Mouse (Mus musculus) thymus, postnatal 4 days (tissue): ENCODE results near the gene Serpina3a.
"Not testable (repeated sequence)": the region's sequence is repeated elsewhere in the genome, so short reads cannot be mapped to it uniquely, and the experiment has no call there.

Experiments used
- DNase-seq: peaks from one replicate; pipeline ENCODE4 v3.0.0; 2021

Serpina3a gene

GRCm38 (mm10) chr12:104112333-104112732 is at the start of gene Serpina3a:
Gene Serpina3a (plus strand): TSS chr12:104112724.
- DNase-seq = not testable (repeated sequence)

DNA sequence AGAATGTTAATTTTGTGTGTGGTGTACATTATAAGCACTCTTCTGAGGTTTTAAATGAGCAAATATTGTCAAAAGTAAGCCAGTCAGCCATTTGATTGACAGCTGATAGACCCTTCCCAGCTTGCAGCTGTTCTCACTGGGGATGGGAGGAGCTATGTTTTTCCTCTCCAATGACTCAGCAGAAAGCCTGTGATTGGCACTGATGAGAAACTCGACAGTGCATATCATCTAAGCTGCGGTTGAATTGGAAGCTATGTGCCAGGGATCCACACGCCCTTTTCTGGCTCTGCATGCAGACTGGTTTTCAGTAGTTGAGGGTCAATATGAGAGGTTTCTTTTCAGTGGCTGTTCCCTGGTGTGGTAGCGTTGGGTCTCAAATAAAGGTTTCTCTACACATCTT is 48.0 kb upstream of the Serpina3a start:
- DNase-seq = no peak

DNA sequence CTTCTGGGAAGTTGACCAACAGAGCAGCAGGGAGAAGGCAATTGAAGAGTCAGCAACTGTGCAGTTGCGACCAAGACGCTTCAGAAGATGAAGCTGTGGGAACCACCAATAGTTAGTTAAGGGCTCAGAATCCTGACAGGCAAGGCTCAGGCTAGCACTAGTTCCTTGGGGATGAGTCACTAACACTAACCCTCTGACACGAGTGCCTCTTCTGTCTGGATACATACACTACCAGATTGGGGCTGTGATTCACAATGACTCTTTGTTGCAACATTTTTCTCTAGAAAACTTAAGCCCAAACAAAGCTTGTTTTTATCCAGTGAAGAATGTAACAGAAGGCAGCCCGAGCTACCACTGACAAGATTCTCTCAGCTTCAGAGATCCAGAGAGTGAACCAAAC is 47.5 kb upstream of the Serpina3a start:
- DNase-seq = no peak

DNA sequence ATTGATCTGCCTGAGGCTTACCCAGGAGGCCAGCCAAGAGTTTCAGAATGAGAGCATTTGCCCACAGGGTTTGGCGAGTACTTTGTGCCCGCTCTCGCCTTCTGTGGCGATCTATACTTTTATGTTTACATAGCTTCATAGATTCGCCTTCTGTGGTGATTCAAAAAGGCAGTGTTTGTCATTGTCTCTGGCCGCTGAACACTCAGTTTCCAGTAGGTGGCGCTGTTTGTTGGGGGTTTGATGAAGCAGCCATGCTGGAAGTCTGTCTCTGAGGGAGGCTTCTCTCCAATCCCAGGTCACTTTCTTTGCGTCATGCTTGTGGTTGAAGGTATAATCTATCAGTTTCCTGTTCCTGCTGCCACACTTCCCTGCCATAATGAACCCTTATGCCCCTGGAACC is 46.3 kb upstream of the Serpina3a start:
- peak; percentile 60 for DNase-seq

DNA sequence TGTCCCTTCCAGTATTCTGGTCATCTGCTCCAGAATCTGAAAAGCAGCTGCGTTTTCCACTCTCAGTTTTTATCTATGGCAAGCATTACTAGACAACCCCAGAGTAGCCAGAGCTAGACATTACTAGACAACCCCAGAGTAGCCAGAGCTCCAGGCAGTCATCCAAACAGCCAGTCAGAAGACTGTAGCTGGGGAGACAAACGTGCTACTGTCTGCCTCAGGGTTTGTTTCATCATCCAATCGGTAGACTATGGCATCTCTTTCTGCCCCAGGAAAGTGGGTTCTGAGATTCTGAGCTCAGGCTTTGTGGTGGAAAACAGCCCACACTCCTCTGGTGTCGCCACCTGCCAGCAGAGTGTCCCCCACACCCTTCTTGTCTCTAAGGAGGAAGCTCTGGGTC is 45.0 kb upstream of the Serpina3a start:
- no peak for DNase-seq

DNA sequence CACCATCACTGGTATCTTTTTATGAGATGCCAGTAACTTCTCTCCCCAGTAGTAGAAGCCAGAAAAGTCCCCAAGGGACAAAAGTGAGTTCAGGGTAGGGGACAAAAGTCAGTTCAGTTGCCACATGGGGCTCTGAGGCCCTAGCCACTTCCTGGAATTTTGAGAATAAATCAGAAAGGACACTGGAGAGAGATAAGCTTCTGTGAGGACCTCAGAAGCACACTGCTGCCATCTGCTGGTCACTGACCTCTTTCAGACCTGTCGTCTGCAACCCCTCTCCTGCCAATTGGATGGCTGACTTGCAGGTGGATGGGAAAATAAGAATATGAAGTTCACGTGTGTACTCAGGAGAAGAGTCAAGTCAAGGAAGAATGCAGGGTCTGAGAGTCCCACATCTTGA is 42.9 kb upstream of the Serpina3a start:
- peak; percentile 76 for DNase-seq

- no peak for DNase-seq
These were observed 40.8 kb upstream of the Serpina3a start for GRCm38 (mm10) chr12:104071708-104072107.

DNA sequence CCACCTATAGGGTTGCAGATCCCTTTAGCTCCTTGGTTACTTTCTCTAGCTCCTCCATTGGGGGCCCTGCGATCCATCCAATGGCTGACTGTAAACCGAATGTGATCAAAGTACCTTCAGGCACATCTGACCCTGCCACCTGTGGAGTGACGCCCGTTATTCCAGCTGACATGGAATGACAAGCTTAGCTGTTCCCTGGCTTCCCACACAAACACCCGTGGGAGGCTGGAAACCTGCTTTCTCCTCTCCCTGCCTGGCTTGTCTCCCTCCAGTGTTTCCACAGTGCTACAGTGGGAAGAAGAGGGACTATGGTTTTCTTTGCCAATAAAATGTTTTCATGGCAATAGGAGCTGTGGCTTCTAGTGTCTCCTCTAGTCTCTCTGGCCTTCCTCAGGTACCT is 40.2 kb upstream of the Serpina3a start:
- no peak for DNase-seq

- DNase-seq = no peak
These were observed 22.4 kb upstream of the Serpina3a start for GRCm38 (mm10) chr12:104090119-104090518.

- DNase-seq = no peak
These were observed 21.2 kb upstream of the Serpina3a start for GRCm38 (mm10) chr12:104091303-104091702.

DNA sequence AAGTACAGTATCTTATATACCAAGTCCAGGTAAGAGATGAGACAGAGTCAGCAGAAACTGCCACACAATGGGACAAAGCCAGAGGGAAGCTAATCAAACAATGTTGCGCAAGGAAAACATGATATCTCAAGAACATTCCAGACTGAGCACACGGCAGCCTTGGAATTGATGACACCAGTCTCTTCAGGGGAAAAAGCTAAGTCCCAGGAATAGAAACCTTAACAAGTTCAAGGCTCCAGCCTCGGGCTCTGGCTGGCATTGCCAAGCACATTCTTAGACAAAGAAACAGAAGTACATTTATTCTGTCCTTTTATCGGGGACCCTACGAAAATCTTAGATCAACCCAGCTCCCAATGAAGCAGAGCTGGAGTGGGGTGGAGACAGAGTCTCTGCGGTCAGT is 11.8 kb upstream of the Serpina3a start, which contains the start of gene Serpina5:
Serpina5 (plus strand) TSS at position 346 of the 400 bp plus-strand sequence.
- DNase-seq = no peak

DNA sequence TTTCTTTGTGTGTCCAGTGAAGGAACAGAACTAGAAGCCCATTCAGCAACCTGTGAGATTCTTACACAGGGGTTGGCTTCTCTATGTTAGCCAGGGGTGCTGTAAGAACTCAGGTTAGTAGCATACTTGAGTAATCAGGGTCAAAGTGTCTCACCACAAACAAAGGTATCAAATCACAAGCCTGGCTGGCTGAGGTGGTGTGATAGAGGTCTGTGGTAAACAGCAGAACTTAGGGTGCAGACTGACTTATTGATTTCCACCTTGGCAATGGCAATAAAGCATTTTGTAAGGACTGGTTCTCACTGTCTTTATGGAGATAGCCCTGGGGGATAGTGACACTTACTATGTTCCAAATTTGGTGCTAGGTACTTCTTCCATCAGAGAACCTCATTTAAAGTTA is 6.7 kb upstream of the Serpina3a start:
- DNase-seq = no peak

DNA sequence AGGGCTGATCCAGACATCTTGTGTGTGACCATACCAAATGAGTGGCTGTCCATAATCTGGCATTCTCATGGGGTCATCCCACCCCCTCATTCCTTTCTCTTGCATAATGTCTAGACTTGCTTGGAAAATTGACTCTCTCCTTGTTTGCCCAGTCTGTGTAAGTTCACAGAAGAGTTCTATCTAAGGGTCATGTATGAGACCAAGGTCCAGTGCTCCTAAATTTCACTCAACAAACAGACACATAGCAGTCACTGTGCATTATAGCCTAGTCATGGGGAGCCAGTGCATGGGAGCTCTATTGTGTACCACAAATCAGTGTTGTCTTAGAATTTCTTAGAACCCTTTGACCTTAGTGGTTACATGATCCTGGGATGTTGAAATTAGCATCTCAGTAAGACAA is 5.6 kb upstream of the Serpina3a start:
- DNase-seq = no peak

- DNase-seq = no peak
These were observed 4.0 kb upstream of the Serpina3a start for GRCm38 (mm10) chr12:104108507-104108906.

- DNase-seq = no peak
These were observed 2.5 kb downstream of the Serpina3a start for GRCm38 (mm10) chr12:104114921-104115579.

GRCm38 (mm10) chr12:104123097-104123496 is 10.6 kb downstream of the Serpina3a start:
- DNase-seq = no peak

DNA sequence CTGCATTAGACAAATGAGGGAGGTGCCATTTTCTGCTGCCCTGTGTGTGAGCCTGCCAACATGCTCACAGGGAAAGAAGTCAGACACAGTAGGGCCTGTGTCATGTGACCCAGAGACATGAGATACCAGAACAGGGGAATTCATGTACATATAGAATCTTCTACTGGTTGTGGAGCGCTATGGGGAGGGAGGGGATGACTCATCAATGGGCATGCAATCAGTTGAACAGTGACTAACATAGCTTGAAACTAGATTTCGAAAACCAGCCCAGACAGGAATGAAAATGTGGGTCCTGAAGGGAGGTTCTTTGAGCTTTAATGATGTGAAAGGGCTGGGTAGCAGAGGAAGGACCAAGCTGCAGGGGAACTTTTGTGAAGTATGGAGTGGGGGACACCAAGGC is 11.5 kb downstream of the Serpina3a start:
- DNase-seq = no peak

DNA sequence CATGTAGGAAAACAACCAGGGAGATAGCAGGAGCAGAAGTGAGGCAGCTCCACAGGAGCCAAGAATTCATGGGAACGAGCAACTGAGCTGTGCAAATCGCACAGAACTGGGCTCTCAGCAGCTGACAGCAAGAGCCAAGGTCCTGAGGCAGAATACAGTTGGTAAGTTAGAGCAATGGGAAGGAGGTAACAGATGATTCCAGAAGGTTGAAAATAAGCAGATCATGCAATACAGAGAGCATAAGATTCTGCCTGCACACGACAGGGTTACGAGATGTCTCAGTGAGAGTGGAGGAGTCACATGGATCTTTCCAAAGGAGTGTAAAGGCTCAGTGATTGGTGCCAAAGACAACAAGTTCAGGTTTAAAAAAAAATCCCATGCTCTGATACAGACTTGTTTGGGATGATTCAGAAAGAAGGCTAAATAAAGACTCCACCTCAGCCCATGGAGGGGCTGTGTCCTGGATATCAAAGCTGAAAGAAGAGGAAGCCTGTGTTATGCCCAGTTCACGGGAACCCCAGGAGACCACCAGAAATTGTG is 12.6 kb downstream of the Serpina3a start:
- DNase-seq = no peak

GRCm38 (mm10) chr12:104127696-104128095 is 15.2 kb downstream of the Serpina3a start, which contains the start of gene Serpina3b:
Gene Serpina3b (plus strand): TSS chr12:104127996.
- no peak for DNase-seq

DNA sequence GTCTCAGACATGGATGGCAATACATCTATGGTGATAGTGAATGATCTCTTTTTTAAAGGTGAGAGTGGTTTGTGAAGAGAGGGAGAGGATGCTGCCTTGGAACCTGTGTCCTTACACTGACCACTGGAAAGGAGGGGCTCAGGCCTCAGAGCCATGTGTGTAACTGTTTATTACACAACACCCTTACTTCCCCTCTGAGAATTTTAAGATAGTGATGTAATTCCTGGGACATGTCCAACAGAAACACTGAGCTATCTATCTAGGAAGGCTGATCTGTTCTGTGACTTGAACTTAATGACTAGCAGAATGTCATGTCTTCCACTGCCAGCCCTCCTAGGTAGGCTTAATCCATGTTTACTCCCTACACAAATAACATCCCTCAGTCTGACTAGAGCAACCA is 18.5 kb downstream of the Serpina3a start:
- no peak for DNase-seq

DNA sequence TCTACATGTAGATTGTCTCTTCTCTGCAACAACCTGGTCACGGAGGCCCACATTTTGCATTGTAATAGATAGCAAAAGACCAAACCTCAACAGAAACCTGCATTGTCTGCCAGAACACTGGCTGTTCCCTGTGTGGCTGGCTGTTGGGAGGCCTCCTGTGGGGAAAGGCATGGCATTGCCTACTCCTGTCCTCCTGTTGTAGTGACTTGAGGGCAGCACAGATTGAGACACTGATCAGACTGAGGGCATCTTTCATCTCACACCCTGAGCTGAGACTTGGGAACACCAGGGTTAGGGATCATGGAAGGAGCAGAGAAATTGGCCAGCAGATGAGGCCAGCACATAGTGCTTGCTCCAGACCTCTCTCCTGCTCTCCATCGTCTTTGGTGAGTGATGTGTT is 25.7 kb downstream of the Serpina3a start:
- no peak for DNase-seq

DNA sequence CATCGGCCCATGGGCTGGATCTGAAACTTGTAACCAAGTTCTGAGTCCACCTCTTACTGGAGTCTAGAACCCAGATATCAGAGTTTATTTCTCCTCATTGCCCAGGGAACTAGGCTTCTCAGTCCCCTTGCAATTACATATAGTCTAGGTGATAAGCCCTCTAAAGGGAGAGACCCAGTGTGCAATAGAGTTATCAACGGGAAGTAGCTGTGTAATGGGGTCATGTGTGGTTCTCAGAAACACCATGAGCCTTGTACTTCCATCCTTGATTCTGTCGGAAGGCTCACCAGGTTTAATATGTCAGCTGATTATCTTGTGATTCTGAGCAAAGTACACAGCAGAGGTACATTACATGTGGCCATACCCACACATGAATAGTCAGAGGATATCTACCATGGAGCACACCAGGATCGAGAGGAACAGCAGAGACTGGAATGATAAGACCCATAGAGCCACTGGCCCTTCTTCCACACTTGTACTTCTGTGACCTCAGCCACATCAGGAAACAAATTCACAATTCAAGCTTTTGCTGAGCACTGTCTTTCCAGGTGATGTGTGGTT is 28.1 kb downstream of the Serpina3a start:
- no peak for DNase-seq

GRCm38 (mm10) chr12:104141506-104141905 is 29.0 kb downstream of the Serpina3a start:
- DNase-seq = no peak

GRCm38 (mm10) chr12:104142427-104142826 is 29.9 kb downstream of the Serpina3a start:
- DNase-seq = no peak

- DNase-seq = no peak
These were observed 30.8 kb downstream of the Serpina3a start for GRCm38 (mm10) chr12:104143286-104143685.
